Mouse (Mus musculus) layer of hippocampus, postnatal 36 days (tissue): ENCODE measurements around the gene Gsto1. TPM values are rescaled to one million over a fixed set of nuclear protein-coding genes. Genes with fewer than 3 reads are reported as not detected.

Source experiments
- DNase-seq, 2 experiments: peaks; one replicate each; pipeline ENCODE4 v3.0.0; 2022
- total RNA-seq, 2 experiments: library from RNA; stranded (reverse); gene quantifications; 2 replicates each; pipeline ENCODE4 v1.2.3; 2021

The Gsto1 gene
- total RNA-seq, 2 experiments from 2014 or later, result 46.5 to 50.0 TPM

- no peak for DNase-seq
These were observed 35.8 kb downstream of the Gsto1 start for GRCm38 (mm10) chr19:47890489-47891130.

DNA sequence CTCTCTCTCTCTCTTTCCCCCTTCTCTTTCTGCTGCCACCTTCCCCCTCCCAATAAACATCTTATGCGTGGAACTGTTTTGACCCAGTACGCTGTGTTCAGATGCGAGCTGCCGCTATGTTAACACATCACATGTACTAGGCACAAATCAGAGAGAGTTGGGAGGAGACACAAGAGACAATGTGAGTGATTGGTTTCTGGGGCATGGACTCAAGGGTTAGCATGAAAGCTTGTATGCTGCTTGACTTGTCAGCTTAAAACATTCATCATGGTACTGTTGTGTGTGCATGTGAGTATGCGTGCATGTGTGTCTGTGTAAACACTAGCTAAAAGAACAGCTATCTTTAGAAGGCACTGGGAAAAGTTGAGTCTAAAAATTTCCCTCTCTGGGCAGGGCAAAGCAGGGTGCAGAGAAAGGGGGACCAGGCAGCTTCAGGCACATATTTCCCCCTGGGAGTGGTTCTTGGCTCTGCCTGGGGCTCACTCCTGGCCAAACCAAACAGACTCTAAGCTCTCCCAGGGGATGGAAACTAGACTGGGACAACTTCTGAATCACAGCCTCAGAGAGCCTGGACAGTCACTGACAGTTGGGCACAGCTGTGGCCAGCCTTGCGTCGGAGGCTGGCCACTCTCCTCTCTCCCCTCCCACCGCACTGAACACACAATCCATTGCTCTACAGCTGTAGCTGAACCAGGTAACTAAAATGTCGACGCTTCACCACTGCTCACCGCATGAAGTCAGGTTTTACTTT lies 37.0 kb downstream of the Gsto1 start:
- DNase-seq, result no peak

GRCm38 (mm10) chr19:47893092-47893491 lies 38.3 kb downstream of the Gsto1 start:
- DNase-seq, result no peak

DNA sequence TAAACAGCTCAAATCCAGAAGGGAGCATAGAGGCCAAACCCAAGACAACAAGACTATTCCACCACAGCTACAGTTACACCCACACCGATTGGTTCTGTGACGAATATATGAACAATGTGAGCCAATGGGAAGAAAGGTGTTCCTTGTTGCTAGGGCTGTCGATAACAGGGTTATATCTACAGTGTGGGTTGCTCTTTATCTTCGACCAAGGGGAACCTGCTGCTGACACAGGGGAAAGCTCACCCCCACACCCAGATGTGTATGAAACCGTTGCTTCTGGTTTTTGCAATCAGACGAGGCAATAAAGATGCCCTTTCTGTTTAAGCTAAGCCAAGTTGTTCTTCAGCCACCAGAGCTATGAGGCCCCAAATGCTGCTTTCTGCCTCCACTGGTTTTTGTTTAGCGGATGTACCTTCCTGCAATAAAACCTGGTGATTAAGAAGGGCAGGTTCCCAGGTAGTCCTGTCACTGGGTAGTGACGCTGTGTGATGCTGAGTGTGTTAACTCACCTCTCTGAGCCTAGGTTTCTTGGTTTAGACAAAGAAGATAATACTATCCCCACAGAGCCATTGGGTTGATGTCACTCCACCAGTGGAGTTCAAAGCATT lies 43.8 kb downstream of the Gsto1 start:
- no peak for DNase-seq

- no peak for DNase-seq
These were observed 45.2 kb downstream of the Gsto1 start for GRCm38 (mm10) chr19:47900012-47900411.

DNA sequence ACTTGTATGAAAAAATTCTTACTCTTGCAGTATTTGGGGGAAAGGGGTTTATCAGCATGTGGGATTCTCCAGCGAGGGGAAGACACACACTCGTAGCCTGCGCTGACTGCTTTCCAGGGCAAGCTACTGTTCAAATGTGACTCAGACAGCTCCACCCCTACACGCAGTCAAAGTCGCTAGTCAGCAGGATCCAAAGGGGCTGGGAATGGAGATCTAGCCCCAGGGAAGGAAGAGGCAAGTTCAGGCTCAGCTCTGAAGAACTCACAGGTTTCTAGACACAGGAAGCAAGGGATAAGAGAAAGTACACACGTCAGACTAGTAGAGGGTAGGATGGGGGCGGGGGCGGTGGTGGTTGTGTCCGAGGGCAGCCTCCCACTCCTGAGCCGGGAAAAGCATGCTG lies 45.8 kb downstream of the Gsto1 start:
- no peak for DNase-seq

DNA sequence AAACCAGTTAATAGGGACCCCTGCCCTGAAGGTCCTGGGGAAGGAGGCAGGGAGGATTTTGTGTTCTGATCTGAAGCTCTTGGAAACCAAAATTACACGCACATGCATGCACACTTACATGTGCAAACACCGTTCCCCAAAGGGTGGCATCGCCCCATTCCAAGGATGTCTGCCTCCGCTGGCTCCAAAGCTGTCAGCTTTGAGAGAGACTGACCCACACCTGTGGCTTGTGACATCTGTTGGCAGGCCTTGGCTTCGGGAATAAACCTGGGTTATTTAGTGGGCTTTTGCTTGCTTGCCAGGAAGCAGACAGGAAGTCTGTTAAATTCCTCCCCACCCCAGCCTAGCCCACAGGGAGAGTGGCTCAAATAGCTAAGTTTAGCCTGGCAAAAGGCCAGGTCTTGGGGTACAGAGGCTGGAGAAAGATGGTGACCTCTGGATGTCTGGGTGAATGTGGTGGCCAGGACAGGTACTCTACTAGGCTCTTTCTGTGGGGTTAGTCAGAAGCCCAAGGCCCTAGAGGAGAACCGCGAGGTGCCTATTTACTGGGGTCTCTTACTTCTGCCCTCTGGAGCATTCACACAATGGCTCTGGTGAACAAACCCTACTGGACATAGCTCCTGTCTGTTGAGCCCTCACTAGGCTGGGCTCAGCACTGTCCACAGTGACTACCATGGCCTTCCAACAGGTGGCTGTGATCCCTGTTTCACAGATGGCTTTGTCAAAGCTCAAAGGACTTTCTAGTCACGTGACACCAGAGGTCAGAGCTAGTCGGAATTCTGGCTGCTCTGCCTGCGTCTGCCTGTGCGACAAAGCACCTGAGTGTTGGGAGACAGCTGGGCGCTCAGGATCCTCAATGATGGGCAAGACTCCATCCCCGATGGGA lies 47.8 kb downstream of the Gsto1 start:
- no peak for DNase-seq

GRCm38 (mm10) chr19:47903679-47904078 lies 48.9 kb downstream of the Gsto1 start:
- no peak for DNase-seq

DNA sequence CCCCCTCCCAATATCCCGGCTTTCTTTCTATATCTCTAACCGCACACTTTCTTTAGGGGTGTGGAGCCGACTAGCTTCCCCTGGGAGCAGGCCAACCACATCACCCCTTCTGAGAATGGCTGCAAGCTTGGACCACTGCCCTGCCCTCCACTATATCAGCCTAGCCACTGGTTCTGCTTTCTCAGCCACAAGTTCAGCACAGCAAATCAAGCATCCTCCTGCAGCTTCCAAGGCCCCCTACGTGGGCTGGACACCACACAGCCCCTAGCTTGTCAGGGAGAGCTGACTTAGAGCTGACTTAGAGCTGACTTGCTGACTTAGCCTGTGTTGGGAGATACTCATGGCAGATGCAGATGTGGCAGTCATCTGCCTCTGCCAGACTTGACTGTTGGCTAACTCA lies 50.3 kb downstream of the Gsto1 start:
- no peak for DNase-seq

DNA sequence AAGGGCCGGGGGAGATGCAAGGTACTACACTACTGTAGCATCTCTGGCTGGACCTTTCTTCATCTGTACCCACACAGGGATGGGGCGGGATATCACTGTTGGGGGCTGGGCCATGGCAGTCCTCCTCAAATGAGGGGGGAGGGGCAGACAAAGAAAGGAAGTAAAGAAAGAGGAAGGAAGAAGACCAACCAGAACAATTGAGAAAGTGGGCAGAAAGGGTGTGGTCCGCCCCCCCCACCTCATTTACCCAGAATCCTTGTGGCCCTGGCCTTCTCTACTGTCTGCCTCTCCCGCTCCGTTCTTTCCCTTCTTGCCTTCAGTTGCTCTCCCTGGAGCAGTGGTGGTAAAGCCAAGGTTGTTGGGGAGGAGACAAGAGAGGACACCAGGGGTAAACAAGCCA lies 50.8 kb downstream of the Gsto1 start:
- DNase-seq, result no peak

DNA sequence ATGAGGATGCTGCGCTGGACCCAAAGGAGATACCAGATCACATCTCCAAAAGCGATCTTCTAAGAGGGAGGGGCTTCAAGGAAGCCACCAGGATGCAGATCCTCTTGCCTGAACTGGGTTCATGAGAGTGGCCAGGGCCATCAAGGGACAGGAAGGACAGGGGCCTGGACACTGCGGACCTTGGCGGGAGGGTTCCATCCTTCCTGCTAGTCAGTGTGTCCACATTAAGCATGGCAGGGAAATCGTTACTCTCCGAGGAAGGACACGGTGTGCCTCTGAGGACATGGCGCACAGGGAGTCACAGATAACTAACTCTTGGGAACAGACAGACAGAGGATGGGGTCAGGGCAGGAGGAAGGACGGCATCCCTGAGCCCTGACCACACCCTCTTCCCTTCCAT lies 52.8 kb downstream of the Gsto1 start:
- no peak for DNase-seq

DNA sequence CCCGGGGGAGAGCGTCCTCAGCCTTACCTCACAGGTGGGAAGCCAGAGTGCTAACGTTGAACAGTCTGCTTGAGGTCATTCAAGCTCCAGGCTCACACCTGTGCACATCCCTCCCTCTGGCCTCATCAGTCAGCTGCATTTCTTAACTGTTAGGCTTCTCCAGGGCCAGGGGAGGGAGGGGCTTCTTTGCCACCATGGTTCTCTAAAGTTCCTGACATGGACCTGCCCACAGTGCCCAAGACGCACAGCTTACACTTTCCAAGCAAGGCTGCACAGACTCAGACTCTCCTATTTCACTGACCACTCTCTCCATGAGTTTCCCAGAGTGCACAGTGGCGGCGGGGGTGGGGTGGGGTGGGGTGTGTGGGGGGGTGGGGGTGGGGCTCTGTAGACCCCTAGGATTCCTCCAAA lies 54.2 kb downstream of the Gsto1 start:
- DNase-seq, result no peak

GRCm38 (mm10) chr19:47909387-47910116 lies 54.8 kb downstream of the Gsto1 start:
- DNase-seq, result no peak

GRCm38 (mm10) chr19:47910117-47910618 lies 55.4 kb downstream of the Gsto1 start:
- no peak for DNase-seq

DNA sequence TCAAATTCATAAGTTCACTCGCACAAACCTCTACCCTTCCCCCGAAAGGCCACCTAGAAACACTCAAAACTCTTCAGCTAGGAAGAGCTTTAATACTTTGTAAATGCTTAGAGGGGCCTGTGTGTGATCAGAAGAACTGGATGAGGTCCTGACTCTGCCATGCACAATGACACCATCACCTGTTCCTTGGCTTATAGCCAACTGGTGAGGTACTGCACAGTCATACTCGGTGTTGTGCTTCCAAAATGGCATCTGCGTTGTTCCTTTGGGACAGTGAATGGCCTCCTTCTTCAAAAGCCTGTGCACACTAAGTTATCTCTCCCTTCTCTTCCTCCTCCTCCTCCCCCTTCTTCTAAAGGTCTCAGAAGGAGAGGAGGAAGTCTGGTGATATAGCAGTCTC lies 56.0 kb downstream of the Gsto1 start:
- no peak for DNase-seq

DNA sequence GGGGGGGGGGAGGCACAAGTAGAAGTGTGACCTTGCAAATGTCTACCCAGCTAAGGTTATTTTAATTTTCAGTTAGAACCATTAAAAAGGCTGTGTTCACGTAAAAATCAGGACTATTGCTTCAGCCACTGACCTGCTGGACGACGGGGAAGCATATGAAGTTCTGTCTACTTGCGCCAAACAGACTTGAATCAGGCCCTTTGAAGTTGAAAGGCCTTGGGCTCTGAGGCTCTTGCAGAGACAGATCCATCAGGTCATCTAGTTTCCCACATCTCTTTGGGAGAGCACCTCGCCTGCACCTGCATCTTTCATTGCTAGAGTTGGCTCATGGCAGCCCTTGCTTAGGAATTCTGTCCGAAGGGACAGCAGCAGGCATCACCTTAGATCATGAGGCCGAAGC lies 58.6 kb downstream of the Gsto1 start:
- DNase-seq, result no peak

- no peak for DNase-seq
These were observed 59.4 kb downstream of the Gsto1 start for GRCm38 (mm10) chr19:47914191-47914590.
